Mouse (Mus musculus): ENCODE data around the gene Ptgdr.
"Not testable (repeated sequence)": the region's sequence is repeated elsewhere in the genome, so short reads cannot be mapped to it uniquely, and the experiment has no call there.

Gene Ptgdr

GRCm38 (mm10) chr14:44821177-44822057 lies 37.8 kb downstream of the Ptgdr start:
- in situ Hi-C loops (cut with MboI; ENCODE audit: low sequenced_read_pairs) = no loop called here

- in situ Hi-C loops (cut with MboI; ENCODE audit: low sequenced_read_pairs) = not testable (repeated sequence)
Measured at GRCm38 (mm10) chr14:44813152-44813551, 46.0 kb downstream of the Ptgdr start.
